Mouse (Mus musculus): Measurements from ENCODE around the gene Capn10.

The Capn10 gene

GRCm38 (mm10) chr1:92972854-92973253 lies 38.7 kb downstream of the Capn10 start:
- 68% methylated on average over 1 of the region's 1 CpGs for WGBS

GRCm38 (mm10) chr1:92976141-92976566 lies 42.0 kb downstream of the Capn10 start:
- WGBS, result 81% methylated on average over 6 of the region's 6 CpGs

GRCm38 (mm10) chr1:92978645-92979044 lies 44.5 kb downstream of the Capn10 start:
- WGBS, result 58% methylated on average over 7 of the region's 7 CpGs

GRCm38 (mm10) chr1:92979073-92979602 lies 45.0 kb downstream of the Capn10 start:
- WGBS, result 59% methylated on average over 11 of the region's 11 CpGs

GRCm38 (mm10) chr1:92981056-92981845 lies 47.1 kb downstream of the Capn10 start:
- 87% methylated on average over 7 of the region's 7 CpGs for WGBS

- 97% methylated on average over 17 of the region's 17 CpGs for WGBS
Measured at GRCm38 (mm10) chr1:92982931-92983605, 48.9 kb downstream of the Capn10 start.

- WGBS, result 82% methylated on average over 5 of the region's 5 CpGs
Measured at GRCm38 (mm10) chr1:92984999-92985398, 50.8 kb downstream of the Capn10 start.

GRCm38 (mm10) chr1:92988894-92989293 lies 54.7 kb downstream of the Capn10 start:
- WGBS, result 90% methylated on average over 4 of the region's 4 CpGs

GRCm38 (mm10) chr1:92989891-92990290 lies 55.7 kb downstream of the Capn10 start:
- 82% methylated on average over 4 of the region's 4 CpGs for WGBS

- 82% methylated on average over 6 of the region's 6 CpGs for WGBS
Measured at GRCm38 (mm10) chr1:92992214-92992855, 58.2 kb downstream of the Capn10 start.

- WGBS, result 85% methylated on average over 2 of the region's 2 CpGs
Measured at GRCm38 (mm10) chr1:92992880-92993279, 58.7 kb downstream of the Capn10 start.

Data from cerebral cortex, adult 2 months (tissue).